Mouse (Mus musculus) kidney, adult 2 months (tissue): Measurements from ENCODE around the gene Clstn3. TPM values are rescaled to one million over a fixed set of nuclear protein-coding genes. Genes with fewer than 3 reads are reported as not detected.
A peak's percentile ranks its signal among the peaks of the same experiment; 100 is the strongest.
"Not testable (repeated sequence)": the region's sequence is repeated elsewhere in the genome, so short reads cannot be mapped to it uniquely, and the experiment has no call there.

Experiments used
- DNase-seq: peaks from one replicate; pipeline ENCODE4 v3.0.0; 2021
- H3K27ac ChIP-seq: fragments of 200-500 bp; 2 replicates; pipeline ENCODE4 v1.5.1; 2012; ENCODE audit warnings: low read depth, low read length, control low read depth, inconsistent platforms; ENCODE audit not compliant: insufficient read depth
- H3K27me3 ChIP-seq: fragments of 200-500 bp; replicated peaks from 2 replicates; pipeline ENCODE4 v1.6.1; 2012; ENCODE audit warnings: mild to moderate bottlenecking, moderate library complexity, low read length, inconsistent platforms; ENCODE audit not compliant: control insufficient read depth, insufficient read depth
- H3K36me3 ChIP-seq: fragments of 200-500 bp; 2 replicates; pipeline ENCODE4 v1.6.1; 2012; ENCODE audit warnings: mild to moderate bottlenecking, moderate library complexity, low read length, inconsistent platforms; ENCODE audit not compliant: control insufficient read depth, insufficient read depth
- H3K4me1 ChIP-seq: fragments of 200-500 bp; 2 replicates; pipeline ENCODE4 v1.6.1; 2011; ENCODE audit warnings: low read length; ENCODE audit not compliant: control insufficient read depth, insufficient read depth
- H3K4me3 ChIP-seq: fragments of 200-500 bp; 2 replicates; pipeline ENCODE4 v1.5.1; 2011; ENCODE audit warnings: mild to moderate bottlenecking, low read depth, low read length, control low read depth; ENCODE audit not compliant: insufficient read depth
- CTCF ChIP-seq: fragments of 200-500 bp; conservative IDR thresholded peaks from 2 replicates; pipeline ENCODE4 v1.5.1; 2011; ENCODE audit warnings: low read depth, mild to moderate bottlenecking, control low read depth, low read length, moderate library complexity, mixed read lengths; ENCODE audit not compliant: insufficient read depth, insufficient read length
- POLR2A ChIP-seq: fragments of 200-500 bp; IDR thresholded peaks from one replicate; pipeline ENCODE4 v1.6.1; 2011; ENCODE audit warnings: low read depth, low read length, control low read depth
- WGBS: fragments of 180-500 bp; shearing (Covaris S2); methylation state at CpG from one replicate; pipeline ENCODE4 v1.1.7; 2018; 5-methylcytosine and 5-hydroxymethylcytosine counted together
- polyA plus RNA-seq: library from polyadenylated mRNA; depleted of rRNA; stranded (reverse); fragments of >200 nt; gene quantifications from 2 replicates; pipeline ENCODE4 v1.2.3, GENCODE M21; 2012

The Clstn3 gene
- polyA plus RNA-seq, 1 experiment = 15.5 TPM

- no peak overlapping the region for H3K4me3 ChIP-seq
- H3K36me3 ChIP-seq = no peaks in the 10 kb centered on the region
- peaks cover 12% of the 10 kb centered on the region; the same call in 1 of the 2 replicates for H3K4me1 ChIP-seq
- H3K27me3 ChIP-seq = no peaks in the 10 kb centered on the region
- H3K27ac ChIP-seq = no peak overlapping the region
- WGBS = 75% methylated on average over 4 of the region's 4 CpGs
- TF ChIP-seq POLR2A (no peak), CTCF (no peak)
- DNase-seq = no peak
Observed at GRCm38 (mm10) chr6:124488952-124489351, 24.4 kb upstream of the Clstn3 start.

- no peaks in the 10 kb centered on the region for H3K36me3 ChIP-seq
- no peak for DNase-seq
- TF ChIP-seq CTCF (no peak), POLR2A (no peak)
- peaks cover 9% of the 10 kb centered on the region; the same call in 1 of the 2 replicates for H3K4me1 ChIP-seq
- WGBS = 52% methylated on average over 2 of the region's 2 CpGs
- H3K27ac ChIP-seq = no peak overlapping the region
- no peaks in the 10 kb centered on the region for H3K27me3 ChIP-seq
- no peak overlapping the region for H3K4me3 ChIP-seq
Observed at GRCm38 (mm10) chr6:124487509-124487908, 22.9 kb upstream of the Clstn3 start.

GRCm38 (mm10) chr6:124485414-124486144 lies 21.0 kb upstream of the Clstn3 start:
- DNase-seq = no peak
- TF ChIP-seq CTCF (no peak), POLR2A (no peak)
- Histone ChIP-seq H3K27ac (peak overlapping the region; percentile 13; the same call in 1 of the 2 replicates), H3K36me3 (no peaks in the 10 kb centered on the region), H3K4me3 (no peak overlapping the region), H3K4me1 (peaks cover 13% of the 10 kb centered on the region; the same call in 1 of the 2 replicates), H3K27me3 (no peaks in the 10 kb centered on the region)
- 38% methylated on average over 21 of the region's 21 CpGs for WGBS

- TF ChIP-seq CTCF (no peak), POLR2A (no peak)
- Histone ChIP-seq H3K36me3 (no peaks in the 10 kb centered on the region), H3K27ac (peak overlapping the region; percentile 54), H3K4me1 (peaks cover 14% of the 10 kb centered on the region; the same call in 1 of the 2 replicates), H3K4me3 (no peak overlapping the region), H3K27me3 (no peaks in the 10 kb centered on the region)
- WGBS = 37% methylated on average over 7 of the region's 7 CpGs
- peak; percentile 36 for DNase-seq
Observed at GRCm38 (mm10) chr6:124484851-124485250, 20.3 kb upstream of the Clstn3 start.

GRCm38 (mm10) chr6:124483831-124484230 lies 19.2 kb upstream of the Clstn3 start:
- H3K27me3 ChIP-seq, H3K36me3 ChIP-seq, H3K27ac ChIP-seq, DNase-seq, H3K4me3 ChIP-seq: not testable (repeated sequence)
- WGBS = 69% methylated on average over 3 of the region's 3 CpGs
- H3K4me1 ChIP-seq = peaks cover 14% of the 10 kb centered on the region; the same call in 1 of the 2 replicates

GRCm38 (mm10) chr6:124481571-124481970 lies 17.0 kb upstream of the Clstn3 start:
- TF ChIP-seq POLR2A (no peak), CTCF (peak; percentile 71)
- Histone ChIP-seq H3K36me3 (no peaks in the 10 kb centered on the region), H3K27me3 (no peaks in the 10 kb centered on the region), H3K4me3 (no peak overlapping the region), H3K4me1 (peaks cover 17% of the 10 kb centered on the region; the same call in 1 of the 2 replicates), H3K27ac (no peak overlapping the region)
- DNase-seq = peak; percentile 88
- WGBS = 29% methylated on average over 6 of the region's 6 CpGs

GRCm38 (mm10) chr6:124480295-124480694 lies 15.7 kb upstream of the Clstn3 start:
- no peak overlapping the region for H3K4me3 ChIP-seq
- no peak overlapping the region for H3K27ac ChIP-seq
- DNase-seq = peak; percentile 53
- WGBS = 34% methylated on average over 4 of the region's 4 CpGs
- H3K36me3 ChIP-seq = no peaks in the 10 kb centered on the region
- peaks cover 15% of the 10 kb centered on the region; the same call in 1 of the 2 replicates for H3K4me1 ChIP-seq
- no peak for TF ChIP-seq POLR2A
- no peak for TF ChIP-seq CTCF
- H3K27me3 ChIP-seq = no peaks in the 10 kb centered on the region
